Comparison of ENCODE assay signal across 8 mouse cellular contexts in the genomic region with DNA sequence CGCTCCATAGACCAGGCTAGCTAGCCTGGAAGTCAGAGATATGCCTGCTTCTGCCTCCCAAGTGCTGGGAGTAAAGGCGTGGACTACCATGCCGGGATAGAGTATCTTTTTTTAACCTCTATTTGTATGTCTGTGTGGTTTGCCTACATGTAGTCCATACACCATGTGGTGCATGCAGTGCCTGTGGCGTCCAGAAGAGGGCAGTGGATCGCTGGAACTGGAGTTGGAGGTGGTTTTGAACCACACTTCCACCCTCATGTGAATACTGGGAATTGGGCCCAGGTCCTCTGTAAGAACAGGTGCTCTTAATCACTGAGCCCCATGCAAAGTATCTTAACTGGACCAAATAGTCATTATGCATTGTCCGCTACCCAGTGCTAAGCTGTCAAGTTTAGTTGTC.
DNase-seq lines count a peak whose midpoint lies in the region; ATAC-seq lines count a peak whose summit lies in the region.

No protein-coding gene starts in this region.

- H3K9me3 ChIP-seq in hindbrain, embryonic 11.5 days (ENCODE audit: control insufficient read depth, low read length) = no peaks in the 10 kb centered on the region
- no peaks in the 10 kb centered on the region for H3K9me3 ChIP-seq in hindbrain, embryonic 16.5 days (ENCODE audit: control insufficient read depth, low read length)
- H3K9me3 ChIP-seq in forebrain, embryonic 13.5 days (replicated peaks) = no peaks in the 10 kb centered on the region

- WGBS in hindbrain, embryonic 11.5 days = 66% methylated on average over 6 of the region's 6 CpGs
- WGBS in hindbrain, embryonic 16.5 days = 65% methylated on average over 6 of the region's 6 CpGs
- WGBS in forebrain, embryonic 13.5 days = 64% methylated on average over 6 of the region's 6 CpGs

- no peak overlapping the region for H3K9ac ChIP-seq in hindbrain, embryonic 11.5 days (ENCODE audit: low read depth, low read length)
- no peak overlapping the region for H3K9ac ChIP-seq in hindbrain, embryonic 16.5 days (ENCODE audit: low read depth, low read length)
- H3K9ac ChIP-seq in forebrain, embryonic 13.5 days = no peak overlapping the region

- H3K27ac ChIP-seq in hindbrain, embryonic 11.5 days (ENCODE audit: low read depth, low read length) = no peak overlapping the region
- H3K27ac ChIP-seq in hindbrain, embryonic 16.5 days (ENCODE audit: low read depth, low read length) = no peak overlapping the region
- H3K27ac ChIP-seq in forebrain, embryonic 13.5 days = no peak overlapping the region

- H3K36me3 ChIP-seq in hindbrain, embryonic 11.5 days (ENCODE audit: control insufficient read depth, insufficient read depth, low read length) = no peaks in the 10 kb centered on the region
- H3K36me3 ChIP-seq in hindbrain, embryonic 16.5 days (ENCODE audit: control insufficient read depth, insufficient read depth, low read length) = no peaks in the 10 kb centered on the region
- no peaks in the 10 kb centered on the region for H3K36me3 ChIP-seq in forebrain, embryonic 13.5 days (ENCODE audit: poor library complexity, severe bottlenecking)

- H3K27me3 ChIP-seq in hindbrain, embryonic 11.5 days (ENCODE audit: control insufficient read depth, insufficient read depth, low read length) = no peaks in the 10 kb centered on the region
- no peaks in the 10 kb centered on the region for H3K27me3 ChIP-seq in hindbrain, embryonic 16.5 days (replicated peaks; ENCODE audit: control insufficient read depth, insufficient read depth, low read length)
- no peaks in the 10 kb centered on the region for H3K27me3 ChIP-seq in forebrain, embryonic 13.5 days

- no peak overlapping the region for H3K4me2 ChIP-seq in hindbrain, embryonic 11.5 days (replicated peaks; ENCODE audit: low read depth, low read length)
- H3K4me2 ChIP-seq in hindbrain, embryonic 16.5 days (ENCODE audit: low read length) = no peak overlapping the region
- H3K4me2 ChIP-seq in forebrain, embryonic 13.5 days = no peak overlapping the region

- peak; percentile 36 for DNase-seq in hindbrain, embryonic 11.5 days (ENCODE audit: low spot score)
- peak; percentile 31 to 32 for DNase-seq in CD8-positive naive resting alpha-beta T cell, adult 2 months (ENCODE audit: low read depth in 2 of 2, low spot score in 2 of 2)
- peak; percentile 66 for DNase-seq in ZHBTc4 (ENCODE audit: low read depth, low spot score)
- DNase-seq in lung, postnatal 14 days = peak; percentile 42
- DNase-seq in left cerebral cortex, adult 8-10 months (ENCODE audit: low spot score in 2 of 2) = no peak
- no peak for DNase-seq in frontal cortex, postnatal 25 days (ENCODE audit: low spot score in 2 of 2)

- no peaks in the 10 kb centered on the region for H3K4me1 ChIP-seq in hindbrain, embryonic 11.5 days (replicated peaks; ENCODE audit: control insufficient read depth, insufficient read depth, low read length)
- peaks cover 3% of the 10 kb centered on the region for H3K4me1 ChIP-seq in hindbrain, embryonic 16.5 days (ENCODE audit: control insufficient read depth, insufficient read depth, low read depth, low read length)
- peaks cover 27% of the 10 kb centered on the region for H3K4me1 ChIP-seq in forebrain, embryonic 13.5 days

- no peak overlapping the region for H3K4me3 ChIP-seq in hindbrain, embryonic 11.5 days (ENCODE audit: low read depth, low read length)
- no peak overlapping the region for H3K4me3 ChIP-seq in hindbrain, embryonic 16.5 days (ENCODE audit: low read length)
- H3K4me3 ChIP-seq in forebrain, embryonic 13.5 days = no peak overlapping the region

- ATAC-seq in hindbrain, embryonic 11.5 days (ENCODE audit: low FRiP score) = no peak
- no peak for ATAC-seq in hindbrain, embryonic 16.5 days
- ATAC-seq in forebrain, embryonic 13.5 days = no peak

Comparison
In these comparisons a context has a peak if more than half of its experiments do, and no peak if none do; other contexts are left out.
1. DNase-seq: peak in hindbrain, embryonic 11.5 days (single experiment), CD8-positive naive resting alpha-beta T cell, adult 2 months (2 of 2), ZHBTc4 (single experiment) and lung, postnatal 14 days (single experiment); none in left cerebral cortex, adult 8-10 months (0 of 2) and frontal cortex, postnatal 25 days (0 of 2).